Mouse (Mus musculus): ENCODE measurements around the gene Abr.

DNA sequence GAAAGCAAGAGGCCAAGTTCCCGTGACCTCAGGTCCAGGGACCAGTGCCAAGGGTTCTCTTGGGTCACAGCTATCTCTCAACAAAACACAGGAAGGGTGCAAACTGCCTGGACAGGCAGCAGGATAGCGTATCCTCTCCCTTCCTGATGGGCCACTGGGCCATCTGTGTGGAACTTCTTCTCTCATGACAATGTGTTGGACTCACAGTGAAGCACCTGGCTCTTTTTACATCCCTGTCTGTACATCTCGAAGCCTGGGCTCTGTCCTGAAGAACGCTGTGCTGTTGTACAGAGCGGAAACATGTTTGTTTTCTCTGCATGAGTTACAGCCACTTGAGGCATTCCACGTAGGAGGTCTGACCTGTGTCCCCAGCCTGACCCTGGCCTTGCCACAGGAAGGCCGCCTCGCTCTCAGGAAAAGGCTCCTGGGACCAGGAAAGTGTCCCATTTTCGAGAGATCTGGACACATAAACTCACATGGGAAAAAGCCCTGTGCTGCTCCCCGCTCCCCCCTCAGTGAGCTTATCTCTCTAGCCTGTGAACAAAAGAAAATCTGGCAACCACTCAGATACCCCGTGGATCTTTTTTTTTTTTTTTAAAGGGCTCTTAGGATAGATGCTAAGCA, 242.1 kb downstream of the Abr start:
- TF ChIP-seq POLR2A (IDR thresholded peaks at IDR 0.05; ENCODE audit: borderline replicate concordance, extremely low read depth, low read depth, low read length) (no peak), CTCF (IDR thresholded peaks at IDR 0.05; ENCODE audit: insufficient read depth, low read length) (no peak)
